Mouse (Mus musculus): ENCODE data around the gene Bricd5. TPM values are rescaled to one million over a fixed set of nuclear protein-coding genes. Genes with fewer than 3 reads are reported as not detected.
"Not testable (repeated sequence)": the region's sequence is repeated elsewhere in the genome, so short reads cannot be mapped to it uniquely, and the experiment has no call there.

Bricd5 gene
- not detected in 2 replicates for polyA plus RNA-seq (2012; ENCODE audit: insufficient read depth, insufficient read length, missing spikeins)

GRCm38 (mm10) chr17:24473612-24474275 is at the start of gene Bricd5:
Bricd5 (plus strand) TSS chr17:24473884.
- H3K27ac ChIP-seq (ENCODE audit: insufficient read depth, low read depth, low read length) = no peak within 1 kb of the TSS
- peaks cover 23% of the 10 kb centered on the region for H3K4me1 ChIP-seq (ENCODE audit: control insufficient read depth, insufficient read depth, low read length)
- no peak for TF ChIP-seq POLR2A (IDR thresholded peaks at IDR 0.05; ENCODE audit: borderline replicate concordance, low read depth, low read length)
- no peak for TF ChIP-seq CTCF (IDR thresholded peaks at IDR 0.05; ENCODE audit: low read depth, low read length)
- no peak within 1 kb of the TSS for H3K4me3 ChIP-seq (ENCODE audit: insufficient read depth, low read length)

GRCm38 (mm10) chr17:24424489-24424888 is 49.2 kb upstream of the Bricd5 start:
- H3K27ac ChIP-seq (ENCODE audit: insufficient read depth, low read depth, low read length) = no peak overlapping the region
- H3K4me1 ChIP-seq (ENCODE audit: control insufficient read depth, insufficient read depth, low read length) = peaks cover 10% of the 10 kb centered on the region
- no peak overlapping the region for H3K4me3 ChIP-seq (ENCODE audit: insufficient read depth, low read length)
- TF ChIP-seq POLR2A (IDR thresholded peaks at IDR 0.05; ENCODE audit: borderline replicate concordance, low read depth, low read length) (no peak), CTCF (IDR thresholded peaks at IDR 0.05; ENCODE audit: low read depth, low read length) (no peak)

GRCm38 (mm10) chr17:24425326-24425725 is 48.4 kb upstream of the Bricd5 start:
- H3K4me3 ChIP-seq (ENCODE audit: insufficient read depth, low read length); H3K27ac ChIP-seq (ENCODE audit: insufficient read depth, low read depth, low read length); H3K4me1 ChIP-seq (ENCODE audit: control insufficient read depth, insufficient read depth, low read length): not testable (repeated sequence)

- Histone ChIP-seq H3K27ac (ENCODE audit: insufficient read depth, low read depth, low read length) (no peak overlapping the region), H3K4me3 (ENCODE audit: insufficient read depth, low read length) (no peak overlapping the region), H3K4me1 (ENCODE audit: control insufficient read depth, insufficient read depth, low read length) (peaks cover 10% of the 10 kb centered on the region)
- TF ChIP-seq CTCF (IDR thresholded peaks at IDR 0.05; ENCODE audit: low read depth, low read length) (no peak), POLR2A (IDR thresholded peaks at IDR 0.05; ENCODE audit: borderline replicate concordance, low read depth, low read length) (no peak)
Observed at GRCm38 (mm10) chr17:24425905-24426304, 47.8 kb upstream of the Bricd5 start.

- TF ChIP-seq CTCF (IDR thresholded peaks at IDR 0.05; ENCODE audit: low read depth, low read length) (no peak), POLR2A (IDR thresholded peaks at IDR 0.05; ENCODE audit: borderline replicate concordance, low read depth, low read length) (no peak)
- Histone ChIP-seq H3K27ac (ENCODE audit: insufficient read depth, low read depth, low read length) (peak within 1 kb of the TSS; percentile 70), H3K4me1 (ENCODE audit: control insufficient read depth, insufficient read depth, low read length) (peaks cover 10% of the 10 kb centered on the region), H3K4me3 (ENCODE audit: insufficient read depth, low read length) (peak within 1 kb of the TSS; percentile 90)
Observed at GRCm38 (mm10) chr17:24426471-24427169, 47.1 kb upstream of the Bricd5 start, which contains the start of gene Eci1. Eci1 (plus strand) TSS chr17:24426641.

GRCm38 (mm10) chr17:24427170-24427557 is 46.5 kb upstream of the Bricd5 start:
- TF ChIP-seq POLR2A (IDR thresholded peaks at IDR 0.05; ENCODE audit: borderline replicate concordance, low read depth, low read length) (no peak), CTCF (IDR thresholded peaks at IDR 0.05; ENCODE audit: low read depth, low read length) (no peak)
- H3K27ac ChIP-seq (ENCODE audit: insufficient read depth, low read depth, low read length) = peak overlapping the region; percentile 70
- peak overlapping the region; percentile 90 for H3K4me3 ChIP-seq (ENCODE audit: insufficient read depth, low read length)
- peaks cover 12% of the 10 kb centered on the region for H3K4me1 ChIP-seq (ENCODE audit: control insufficient read depth, insufficient read depth, low read length)

- no peak overlapping the region for H3K27ac ChIP-seq (ENCODE audit: insufficient read depth, low read depth, low read length)
- TF ChIP-seq CTCF (IDR thresholded peaks at IDR 0.05; ENCODE audit: low read depth, low read length) = no peak
- TF ChIP-seq POLR2A (IDR thresholded peaks at IDR 0.05; ENCODE audit: borderline replicate concordance, low read depth, low read length) = no peak
- H3K4me3 ChIP-seq (ENCODE audit: insufficient read depth, low read length) = no peak overlapping the region
- peaks cover 16% of the 10 kb centered on the region for H3K4me1 ChIP-seq (ENCODE audit: control insufficient read depth, insufficient read depth, low read length)
Observed at GRCm38 (mm10) chr17:24429201-24429983, 44.3 kb upstream of the Bricd5 start.

- TF ChIP-seq POLR2A (IDR thresholded peaks at IDR 0.05; ENCODE audit: borderline replicate concordance, low read depth, low read length) (no peak), CTCF (IDR thresholded peaks at IDR 0.05; ENCODE audit: low read depth, low read length) (no peak; the same call in 1 of the 2 replicates)
- H3K27ac ChIP-seq (ENCODE audit: insufficient read depth, low read depth, low read length) = no peak overlapping the region
- peaks cover 5% of the 10 kb centered on the region for H3K4me1 ChIP-seq (ENCODE audit: control insufficient read depth, insufficient read depth, low read length)
- no peak overlapping the region for H3K4me3 ChIP-seq (ENCODE audit: insufficient read depth, low read length)
Observed at GRCm38 (mm10) chr17:24437016-24437415, 36.7 kb upstream of the Bricd5 start.

- Histone ChIP-seq H3K4me1 (ENCODE audit: control insufficient read depth, insufficient read depth, low read length) (no peaks in the 10 kb centered on the region), H3K27ac (ENCODE audit: insufficient read depth, low read depth, low read length) (no peak overlapping the region), H3K4me3 (ENCODE audit: insufficient read depth, low read length) (no peak overlapping the region)
- TF ChIP-seq CTCF (IDR thresholded peaks at IDR 0.05; ENCODE audit: low read depth, low read length) (no peak), POLR2A (IDR thresholded peaks at IDR 0.05; ENCODE audit: borderline replicate concordance, low read depth, low read length) (no peak)
Observed at GRCm38 (mm10) chr17:24440377-24440776, 33.3 kb upstream of the Bricd5 start.

Data from bone marrow macrophage, adult 2 months (primary cell).